Comparison of ENCODE assay signal across 26 mouse cellular contexts in the genomic region with DNA sequence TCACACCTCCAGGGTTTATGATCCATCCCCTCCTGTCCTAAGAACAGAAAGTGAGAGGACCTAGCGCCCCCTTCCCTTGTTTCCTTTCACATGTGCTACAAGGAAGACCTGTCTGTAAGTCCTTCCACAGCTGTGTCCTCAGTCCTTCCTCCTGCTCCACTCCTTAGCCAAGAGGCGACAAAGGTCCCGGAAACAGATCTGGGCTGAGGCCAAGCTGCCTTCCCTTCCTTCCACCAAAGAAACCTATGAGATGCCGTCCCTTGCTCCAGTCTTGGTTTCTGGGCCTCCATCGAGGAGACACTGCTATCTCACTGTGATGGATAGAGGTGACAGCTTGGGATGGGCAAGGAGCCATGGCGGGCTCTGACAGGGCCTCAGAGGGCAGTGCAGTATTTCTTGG. TPM values are rescaled to one million over a fixed set of nuclear protein-coding genes. Genes with fewer than 3 reads are reported as not detected.
A peak's percentile ranks its signal among the peaks of the same experiment; 100 is the strongest.
DNase-seq lines count a peak whose midpoint lies in the region; ATAC-seq and TF ChIP-seq lines count a peak whose summit lies in the region.
"Had no signal": no experiment of that assay in that cellular context is flagged by ENCODE, and none has a peak within 500 bp of the region (broad histone marks: within the 10 kb centered on the region; RNA-seq: fewer than 3 reads in every experiment).

No protein-coding gene starts in this region.

- H3K4me2 ChIP-seq in heart, embryonic 11.5 days: no peak overlapping the region
- no peak overlapping the region for H3K4me2 ChIP-seq in kidney, embryonic 14.5 days (replicated peaks; ENCODE audit: low read depth, low read length)
- no peak overlapping the region for H3K4me2 ChIP-seq in intestine, postnatal 0 days (replicated peaks; ENCODE audit: low read depth)
- H3K4me2 ChIP-seq: forebrain, embryonic 13.5 days; heart, embryonic 15.5 days; hindbrain, embryonic 15.5 days; limb, embryonic 13.5 days; liver, embryonic 11.5 days; midbrain, embryonic 12.5 days; neural tube, embryonic 12.5 days had no signal

- intact Hi-C loops in heart, postnatal 25 days (cut with DNase I): loop anchor here (2.0 kb wide), 1 partner anchor 14 kb away; no protein-coding TSS in a partner anchor

- no peaks in the 10 kb centered on the region for H3K27me3 ChIP-seq in heart, embryonic 11.5 days (ENCODE audit: control insufficient read depth, insufficient read depth, low read length)
- no peaks in the 10 kb centered on the region for H3K27me3 ChIP-seq in kidney, embryonic 14.5 days (ENCODE audit: control insufficient read depth, insufficient read depth, low read length)
- H3K27me3 ChIP-seq in intestine, postnatal 0 days (replicated peaks; ENCODE audit: control insufficient read depth, insufficient read depth, low read length): no peaks in the 10 kb centered on the region
- H3K27me3 ChIP-seq: forebrain, embryonic 13.5 days; heart, embryonic 15.5 days; hindbrain, embryonic 15.5 days; limb, embryonic 13.5 days; megakaryocyte, embryonic 14.5 days; midbrain, embryonic 12.5 days; neural tube, embryonic 12.5 days had no signal

- peak; percentile 98 for DNase-seq in heart, adult 11 months
- DNase-seq in kidney, postnatal 10 days: peak; percentile 63
- peak; percentile 79 for DNase-seq in heart, adult 8-10 months (ENCODE audit: low spot score)
- DNase-seq in heart, postnatal 25 days (ENCODE audit: low spot score): peak; percentile 39
- DNase-seq: cerebellum, adult 11 months; cerebellum, adult 9-10 months; cerebellum, postnatal 36 days; right cerebral cortex, postnatal 4 days; thymus, adult 2 months; thymus, postnatal 36 days had no signal

- TF ChIP-seq CTCF in intestine, postnatal 0 days (IDR thresholded peaks at IDR 0.05; ENCODE audit: low read depth): no peak

- H3K4me1 ChIP-seq in heart, embryonic 11.5 days (ENCODE audit: control insufficient read depth, insufficient read depth, low read length): 0 out of 2 replicates have a peak, but pooled peaks cover 3% of the 10 kb centered on the region
- H3K4me1 ChIP-seq in kidney, embryonic 14.5 days (ENCODE audit: control insufficient read depth, insufficient read depth, low read length): no peaks in the 10 kb centered on the region
- H3K4me1 ChIP-seq in intestine, postnatal 0 days (replicated peaks; ENCODE audit: control insufficient read depth, insufficient read depth, low read length): no peaks in the 10 kb centered on the region
- H3K4me1 ChIP-seq: forebrain, embryonic 13.5 days; hindbrain, embryonic 15.5 days; limb, embryonic 13.5 days; midbrain, embryonic 12.5 days; neural tube, embryonic 12.5 days had no signal

- WGBS in heart, embryonic 11.5 days (ENCODE audit: insufficient replicate concordance): 77% methylated on average over 6 of the region's 6 CpGs
- 88% methylated on average over 6 of the region's 6 CpGs for WGBS in kidney, embryonic 14.5 days
- 83% methylated on average over 6 of the region's 6 CpGs for WGBS in intestine, postnatal 0 days

- H3K36me3 ChIP-seq in heart, embryonic 11.5 days (ENCODE audit: control insufficient read depth, insufficient read depth, low read length): no peaks in the 10 kb centered on the region
- no peaks in the 10 kb centered on the region for H3K36me3 ChIP-seq in kidney, embryonic 14.5 days (ENCODE audit: control insufficient read depth, insufficient read depth, low read length)
- no peaks in the 10 kb centered on the region for H3K36me3 ChIP-seq in intestine, postnatal 0 days (ENCODE audit: control insufficient read depth, insufficient read depth)
- H3K36me3 ChIP-seq: heart, embryonic 15.5 days; hindbrain, embryonic 15.5 days; limb, embryonic 13.5 days; midbrain, embryonic 12.5 days; neural tube, embryonic 12.5 days had no signal

- no peak overlapping the region for H3K9ac ChIP-seq in heart, embryonic 11.5 days (ENCODE audit: low read depth, low read length)
- no peak overlapping the region for H3K9ac ChIP-seq in kidney, embryonic 14.5 days (ENCODE audit: low read depth, low read length)
- H3K9ac ChIP-seq in intestine, postnatal 0 days (ENCODE audit: low read depth, low read length): no peak overlapping the region
- H3K9ac ChIP-seq: forebrain, embryonic 13.5 days; heart, embryonic 15.5 days; hindbrain, embryonic 15.5 days; limb, embryonic 13.5 days; midbrain, embryonic 12.5 days; neural tube, embryonic 12.5 days had no signal

- no peak overlapping the region for H3K27ac ChIP-seq in heart, embryonic 11.5 days (ENCODE audit: low read depth, low read length)
- H3K27ac ChIP-seq in kidney, embryonic 14.5 days (ENCODE audit: low read depth, low read length): no peak overlapping the region
- no peak overlapping the region for H3K27ac ChIP-seq in intestine, postnatal 0 days (ENCODE audit: low read depth, low read length)
- H3K27ac ChIP-seq: forebrain, embryonic 13.5 days; heart, embryonic 15.5 days; hindbrain, embryonic 15.5 days; kidney, postnatal 0 days; layer of hippocampus, adult 2 months; limb, embryonic 13.5 days; midbrain, embryonic 12.5 days; neural tube, embryonic 12.5 days had no signal

- no peak overlapping the region for H3K4me3 ChIP-seq in heart, embryonic 11.5 days (ENCODE audit: low read depth, low read length)
- no peak overlapping the region for H3K4me3 ChIP-seq in kidney, embryonic 14.5 days (ENCODE audit: low read length)
- no peak overlapping the region for H3K4me3 ChIP-seq in intestine, postnatal 0 days (ENCODE audit: low read depth, low read length)
- H3K4me3 ChIP-seq: forebrain, embryonic 13.5 days; heart, embryonic 15.5 days; hindbrain, embryonic 15.5 days; layer of hippocampus, adult 2 months; limb, embryonic 13.5 days; megakaryocyte, embryonic 14.5 days; midbrain, embryonic 12.5 days; myocyte; neural tube, embryonic 12.5 days had no signal

- ATAC-seq in heart, embryonic 11.5 days (replicated peaks; ENCODE audit: insufficient number of reproducible peaks, low FRiP score, low TSS enrichment): no peak
- ATAC-seq in kidney, embryonic 14.5 days (ENCODE audit: low FRiP score, low TSS enrichment): no peak
- ATAC-seq in intestine, postnatal 0 days: no peak
- ATAC-seq: CD4-positive, CD25-positive, alpha-beta regulatory T cell, adult 4 months; forebrain, embryonic 13.5 days; inflammation-experienced regulatory T-cells, adult 6 months had no signal

- no peaks in the 10 kb centered on the region for H3K9me3 ChIP-seq in heart, embryonic 11.5 days (replicated peaks; ENCODE audit: control insufficient read depth, low read length)
- H3K9me3 ChIP-seq in kidney, embryonic 14.5 days (ENCODE audit: control insufficient read depth, low read length): no peaks in the 10 kb centered on the region
- no peaks in the 10 kb centered on the region for H3K9me3 ChIP-seq in intestine, postnatal 0 days (ENCODE audit: control insufficient read depth)
- H3K9me3 ChIP-seq: forebrain, embryonic 13.5 days; heart, embryonic 15.5 days; hindbrain, embryonic 15.5 days; limb, embryonic 13.5 days; midbrain, embryonic 12.5 days; neural tube, embryonic 12.5 days had no signal

RNA-seq across cellular contexts. Expression of gene Adora2a, which starts 18.4 kb away (rescaled TPM):
- polyA plus RNA-seq in heart, embryonic 11.5 days (2014; fragmentation: Nextera tagmentation; extraction: Ambion mirVana): 3.3 and 4.8 TPM in 2 replicates
- polyA plus RNA-seq in kidney, embryonic 14.5 days (2014; fragmentation: Nextera tagmentation; extraction: Ambion mirVana): 5.3 and 7.1 TPM in 2 replicates
- total RNA-seq in heart, adult 8-10 months (2022): 1 to 10 TPM; 5.8 to 9.3 (median 7.0) TPM
- 10 to 100 TPM in 1 of 2 experiments, 1 to 10 TPM in 1; 9.6 to 13.8 TPM for total RNA-seq in heart, postnatal 25 days (2021)
- 1.2 and 1.4 TPM in 2 replicates for polyA plus RNA-seq in intestine, postnatal 0 days (2015; fragmentation: Nextera tagmentation; extraction: Ambion mirVana)

Comparison
In these comparisons a context has a peak if more than half of its experiments do, and no peak if none do; other contexts are left out.
1. DNase-seq: peak in every context shown above with its lines; median percentile 98 in heart, adult 11 months; 79 in heart, adult 8-10 months; 63 in kidney, postnatal 10 days; 39 in heart, postnatal 25 days.